Mouse (Mus musculus) brain, embryonic 14.5 days (tissue): ENCODE data around the gene Ankub1.

ENCODE experiments used
- CTCF ChIP-seq: fragments of 200-500 bp; IDR thresholded peaks from 2 replicates; pipeline ENCODE4 v1.5.1; 2012; ENCODE audit warnings: inconsistent platforms, mild to moderate bottlenecking, moderate library complexity, borderline replicate concordance; ENCODE audit not compliant: insufficient read depth, insufficient read length; ENCODE audit errors: extremely low read depth
- POLR2A ChIP-seq: fragments of 200-500 bp; IDR thresholded peaks from 2 replicates; pipeline ENCODE4 v1.6.1; 2012; ENCODE audit warnings: mild to moderate bottlenecking, inconsistent platforms, borderline replicate concordance; ENCODE audit not compliant: poor library complexity, insufficient read depth, insufficient read length, severe bottlenecking; ENCODE audit errors: extremely low read depth

- no peak for TF ChIP-seq CTCF
- no peak for TF ChIP-seq POLR2A
Measured at GRCm38 (mm10) chr3:57651865-57652259, 40.7 kb downstream of the Ankub1 start.
